Mouse (Mus musculus): ENCODE measurements around the gene Tpsg1.
A peak's percentile ranks its signal among the peaks of the same experiment; 100 is the strongest.

The Tpsg1 gene

GRCm38 (mm10) chr17:25368973-25369372, at the start of gene Tpsg1:
Gene Tpsg1, plus strand, starts transcription at chr17:25369273.
- DNase-seq: no peak

GRCm38 (mm10) chr17:25320819-25321218, 48.3 kb upstream of the Tpsg1 start:
- DNase-seq: peak; percentile 48 to 50

DNA sequence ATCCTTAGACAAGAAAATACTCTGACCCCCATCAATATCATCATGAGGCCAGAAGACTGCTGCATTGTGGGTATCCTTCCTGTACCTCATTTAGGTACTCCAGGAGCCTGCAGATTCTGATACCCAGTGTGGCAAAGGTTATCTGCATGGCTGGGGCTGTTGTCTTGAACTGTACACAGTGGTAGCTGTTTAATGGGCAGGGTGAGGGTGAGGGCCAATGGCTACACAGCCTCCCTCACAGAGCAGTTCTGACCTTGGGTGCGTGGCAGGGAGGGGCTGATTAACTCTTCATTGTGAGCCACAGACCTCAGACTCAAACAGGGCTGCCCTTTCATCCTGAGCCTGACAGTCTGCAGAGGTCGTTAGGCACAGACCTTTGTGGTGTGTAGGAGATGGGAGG, 46.1 kb upstream of the Tpsg1 start:
- no peak for DNase-seq

GRCm38 (mm10) chr17:25332321-25332720, 36.8 kb upstream of the Tpsg1 start:
- DNase-seq: no peak

- DNase-seq: peak in 1 of 2 experiments; percentile 41
These were observed 35.1 kb upstream of the Tpsg1 start for GRCm38 (mm10) chr17:25333943-25334342.

GRCm38 (mm10) chr17:25338218-25338617, 30.9 kb upstream of the Tpsg1 start:
- peak in 1 of 2 experiments; percentile 8 for DNase-seq

DNA sequence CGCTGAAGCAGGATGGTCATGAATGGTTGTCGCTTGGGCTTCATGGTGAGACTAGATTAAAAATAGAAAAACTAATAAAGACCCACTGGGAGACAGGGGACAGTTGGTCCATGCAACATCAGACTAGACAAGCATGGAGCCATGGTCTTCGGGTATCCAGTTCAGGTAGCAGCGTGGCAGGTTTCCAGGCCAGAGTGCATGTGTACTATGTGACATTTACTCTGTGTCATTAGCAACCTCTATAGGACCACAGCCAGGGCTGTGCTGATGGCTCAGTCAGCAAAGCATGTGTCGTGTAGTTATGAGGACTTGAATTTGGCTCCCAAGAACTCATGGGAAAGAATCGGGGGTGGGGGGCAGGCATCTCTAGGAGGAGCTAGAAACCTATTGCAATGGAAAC, 29.1 kb upstream of the Tpsg1 start:
- no peak for DNase-seq

DNA sequence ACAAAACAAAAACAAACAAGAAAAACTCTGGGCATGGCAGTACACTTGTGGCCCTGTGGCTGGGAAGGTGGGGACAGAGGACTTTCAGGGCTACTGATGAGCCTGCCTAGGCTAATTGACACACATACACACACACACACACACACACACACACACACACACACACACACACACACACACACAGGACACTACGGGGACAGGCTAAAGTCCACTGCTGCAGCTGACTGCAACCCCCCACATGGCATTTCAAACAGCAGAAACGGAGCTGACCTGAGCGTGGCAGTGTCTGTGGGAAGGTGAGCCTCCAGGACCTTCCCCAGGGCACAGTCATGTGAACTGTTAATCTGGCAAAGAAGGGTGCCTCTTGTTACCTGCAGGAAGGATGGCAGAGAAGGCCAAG, 27.6 kb upstream of the Tpsg1 start:
- DNase-seq: peak in 1 of 2 experiments; percentile 9

DNA sequence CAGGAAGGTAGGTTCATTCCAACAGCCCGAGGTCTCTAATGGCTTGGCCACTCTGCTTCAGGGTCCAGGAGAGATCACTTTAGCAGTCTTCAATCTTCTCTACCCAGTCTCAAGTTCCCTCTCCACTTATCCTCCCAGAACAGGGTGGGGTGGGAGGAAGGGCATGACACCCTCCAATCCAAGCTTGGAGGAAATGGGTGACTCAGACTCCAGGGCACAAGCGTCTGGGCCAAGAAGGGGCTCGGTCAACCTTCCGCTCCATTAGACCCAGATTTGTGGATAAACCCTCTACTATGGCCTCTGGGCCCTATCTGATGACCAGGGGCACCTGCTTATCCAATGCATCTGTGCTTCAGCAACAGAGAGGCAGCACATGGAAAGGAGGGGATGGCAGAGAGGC, 23.6 kb upstream of the Tpsg1 start, which contains the start of gene Tpsab1:
Gene Tpsab1 (minus strand): TSS at position 101 of the 400 bp plus-strand sequence.
- DNase-seq: no peak

DNA sequence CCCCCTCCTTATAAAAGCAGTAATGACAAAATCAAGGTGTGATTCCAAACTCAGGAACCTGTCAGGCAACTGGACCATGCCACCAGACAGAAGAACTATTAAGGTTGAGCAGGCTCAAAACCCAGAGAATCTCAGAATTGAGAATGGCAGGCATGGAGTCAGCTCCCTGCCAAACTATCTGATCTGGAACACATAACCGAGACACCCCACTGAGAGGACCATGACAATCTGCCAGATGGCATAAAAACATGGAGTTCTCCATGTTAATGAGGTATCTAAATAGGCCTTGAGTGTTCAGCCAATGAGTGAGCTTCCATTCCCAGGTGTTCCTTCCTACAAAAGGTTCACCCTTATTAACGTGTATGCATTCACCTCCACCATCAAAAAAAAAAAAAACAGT, 7.8 kb upstream of the Tpsg1 start:
- no peak for DNase-seq

DNA sequence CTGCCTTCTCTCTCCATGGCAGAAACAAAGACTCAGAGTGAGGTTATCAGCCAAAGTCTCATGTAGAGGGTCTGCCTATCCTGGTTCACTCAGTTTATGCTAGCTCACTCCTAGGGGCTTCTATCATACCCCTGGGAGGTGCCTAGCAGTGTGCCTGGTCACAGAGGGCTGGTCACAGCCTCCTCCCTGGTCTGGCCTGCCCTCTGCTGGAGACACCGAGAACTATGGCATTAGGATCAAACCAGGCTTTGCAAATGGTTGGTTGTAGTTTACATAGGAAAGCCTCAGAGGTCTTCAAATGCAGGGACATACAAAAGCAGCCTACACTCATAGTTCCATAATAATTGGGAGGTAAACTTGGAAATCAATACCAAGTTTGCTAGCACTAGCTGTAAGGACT, 5.3 kb upstream of the Tpsg1 start:
- peak in 1 of 2 experiments; percentile 56 for DNase-seq

DNA sequence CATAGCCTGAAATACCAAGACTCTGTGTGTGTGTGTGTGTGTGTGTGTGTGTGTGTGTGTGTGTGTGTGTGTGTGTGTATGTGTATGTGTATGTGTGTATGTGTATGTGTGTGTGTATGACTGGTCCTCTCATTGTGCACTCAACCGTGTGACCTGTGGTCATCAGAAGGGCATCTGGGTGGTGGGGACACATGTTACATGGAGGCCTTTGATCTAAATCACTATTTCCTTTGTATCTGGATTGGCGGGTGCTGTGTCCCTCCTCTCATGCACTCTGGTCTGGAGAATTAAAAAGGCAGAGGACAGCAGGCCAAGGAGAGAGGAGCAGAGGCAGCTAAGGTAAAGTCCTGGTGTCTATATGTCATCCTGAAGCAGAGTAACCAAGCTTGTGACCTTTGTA, 3.1 kb upstream of the Tpsg1 start, which contains the start of gene Tpsb2:
Gene Tpsb2 (plus strand): TSS at position 301 of the 400 bp plus-strand sequence.
- DNase-seq: no peak

- DNase-seq: no peak
These were observed 3.4 kb downstream of the Tpsg1 start for GRCm38 (mm10) chr17:25372491-25372890.

DNA sequence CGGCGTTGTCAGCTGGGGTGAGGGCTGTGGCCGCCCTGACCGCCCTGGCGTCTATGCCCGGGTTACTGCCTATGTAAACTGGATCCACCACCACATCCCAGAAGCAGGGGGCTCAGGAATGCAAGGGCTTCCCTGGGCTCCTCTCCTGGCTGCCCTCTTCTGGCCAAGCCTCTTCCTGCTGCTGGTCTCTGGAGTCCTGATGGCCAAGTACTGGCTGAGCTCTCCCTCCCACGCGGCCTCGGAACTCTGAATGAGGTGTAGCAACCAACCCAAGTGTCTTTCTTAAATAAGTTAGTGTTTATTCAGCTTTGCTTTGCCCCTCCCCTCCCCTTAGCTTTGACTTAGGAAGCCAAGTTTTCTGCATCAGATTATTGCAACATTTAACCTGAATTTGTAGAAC, 4.9 kb downstream of the Tpsg1 start:
- no peak for DNase-seq

GRCm38 (mm10) chr17:25394526-25394925, 25.5 kb downstream of the Tpsg1 start:
- DNase-seq: no peak

DNA sequence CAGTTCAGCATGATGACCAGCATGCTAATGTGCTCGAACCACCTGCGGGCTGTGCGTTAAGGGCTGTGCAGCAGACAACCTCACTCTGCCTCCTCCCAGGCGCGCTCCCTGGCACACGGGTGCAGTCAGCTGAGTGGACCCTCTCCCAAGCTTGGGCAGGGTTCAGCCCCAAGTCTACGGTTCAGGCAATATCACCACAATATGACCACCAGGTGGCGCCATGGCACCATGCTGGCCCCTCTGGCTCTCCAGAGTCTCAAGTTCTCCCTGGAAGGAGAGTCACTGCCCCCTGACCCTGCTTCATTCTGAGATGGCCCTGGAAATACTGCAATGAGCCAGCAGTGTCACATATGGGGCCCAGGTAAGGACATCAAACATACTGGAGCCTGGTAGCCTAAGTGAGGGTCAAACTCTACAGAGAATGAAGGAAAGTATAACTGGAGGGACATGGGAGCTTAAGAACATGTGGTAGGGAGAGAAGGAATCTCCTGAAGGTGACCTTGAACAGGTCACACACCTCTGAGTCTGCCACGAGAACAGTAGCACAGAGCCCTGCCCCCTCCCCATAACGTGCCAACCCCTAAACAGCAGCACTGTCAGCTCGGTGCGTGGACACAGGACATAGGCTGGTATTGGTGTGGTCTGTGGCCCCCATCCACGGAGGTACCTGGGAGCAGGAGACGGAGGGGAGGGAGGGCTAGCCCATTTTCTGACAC, 28.9 kb downstream of the Tpsg1 start:
- DNase-seq: peak; percentile 46 to 81

GRCm38 (mm10) chr17:25398520-25398838, 29.4 kb downstream of the Tpsg1 start:
- DNase-seq: no peak

DNA sequence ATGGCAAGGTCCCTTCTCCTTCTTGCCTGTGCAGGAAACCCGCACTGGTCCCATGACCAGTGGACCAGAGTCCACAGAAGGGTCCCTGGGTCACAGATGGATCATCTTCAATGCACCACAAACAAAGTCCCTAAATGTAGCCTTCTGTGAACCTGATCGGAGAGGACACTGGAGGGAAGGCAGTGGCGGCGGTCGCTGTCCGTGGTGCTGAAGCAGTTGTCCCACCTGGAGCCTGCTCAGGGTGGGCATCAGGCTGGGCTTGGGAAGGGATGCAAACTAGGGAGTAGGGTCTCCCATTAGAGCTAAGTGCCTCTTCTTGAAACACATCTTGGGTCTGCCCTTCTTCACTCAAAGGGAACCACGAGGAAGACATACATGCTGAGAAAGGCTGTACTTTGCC, 31.4 kb downstream of the Tpsg1 start:
- DNase-seq: peak in 1 of 2 experiments; percentile 19

GRCm38 (mm10) chr17:25401491-25401890, 32.4 kb downstream of the Tpsg1 start:
- DNase-seq: no peak

DNA sequence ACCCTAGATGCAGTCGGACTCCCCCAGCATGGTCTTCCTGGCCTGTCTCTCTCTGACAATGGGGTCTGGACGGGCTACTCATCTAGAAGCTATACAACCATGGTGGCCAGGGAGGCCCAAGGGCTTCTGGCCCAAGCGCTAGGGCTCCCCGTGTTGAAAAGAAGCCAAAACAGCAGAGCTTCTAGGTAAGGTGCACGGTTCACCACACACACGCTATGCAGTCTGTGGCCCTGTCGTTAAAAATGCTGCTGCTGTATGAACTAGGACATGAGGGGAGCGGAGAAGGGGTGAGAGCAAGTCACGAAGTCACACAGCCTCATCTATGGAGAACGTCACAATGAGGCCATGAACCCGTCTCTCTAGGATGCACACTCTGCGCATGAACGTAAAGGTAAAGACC, 33.2 kb downstream of the Tpsg1 start:
- peak; percentile 15 to 43 for DNase-seq

DNA sequence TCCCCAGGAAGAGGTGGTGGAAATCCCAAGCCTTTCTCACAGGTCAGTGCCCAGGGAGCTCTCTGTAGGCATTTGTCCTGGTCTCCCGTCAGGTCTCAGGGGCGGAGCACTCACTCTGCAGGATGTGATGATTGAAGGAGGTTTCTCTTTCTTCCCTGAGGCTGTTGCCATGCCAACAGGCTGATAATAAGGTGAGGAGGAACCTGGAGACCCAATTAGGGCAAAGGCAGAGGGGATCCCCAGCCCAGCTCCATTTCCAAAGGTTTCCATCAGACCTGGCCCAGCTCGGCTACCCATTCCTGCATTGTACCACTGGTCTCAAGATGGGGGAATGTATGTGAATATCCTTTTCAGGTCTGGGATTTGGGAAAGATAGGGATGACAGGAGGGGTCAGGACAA, 35.1 kb downstream of the Tpsg1 start:
- DNase-seq: no peak

GRCm38 (mm10) chr17:25405224-25405895, 36.3 kb downstream of the Tpsg1 start:
- no peak for DNase-seq

- no peak for DNase-seq
These were observed 37.0 kb downstream of the Tpsg1 start for GRCm38 (mm10) chr17:25406011-25406441.

DNA sequence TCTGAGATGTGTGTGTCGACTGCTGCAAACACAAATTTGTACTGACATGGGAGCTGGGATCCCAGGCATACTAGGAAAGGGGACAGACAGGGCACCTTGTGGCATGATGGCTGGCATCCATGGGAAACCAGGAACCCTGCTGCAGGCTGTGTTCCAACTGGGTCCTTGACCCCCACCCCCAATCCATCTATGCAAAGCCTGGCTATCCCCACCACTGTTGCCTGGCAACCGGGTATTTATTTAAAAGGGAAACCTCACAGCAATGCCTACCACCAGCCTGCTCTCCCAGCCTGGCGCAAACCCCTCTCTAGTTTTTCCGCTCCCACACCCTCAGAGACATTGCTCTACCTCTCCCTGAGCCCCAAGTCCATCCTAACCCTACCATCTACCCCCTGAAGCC, 38.3 kb downstream of the Tpsg1 start:
- no peak for DNase-seq
